Mouse (Mus musculus) G1E (cell line): ENCODE data around the gene Dmrtc2. TPM values are rescaled to one million over a fixed set of nuclear protein-coding genes. Genes with fewer than 3 reads are reported as not detected.

ENCODE experiments used
- ATAC-seq: 2 replicates; pipeline ENCODE4 v1.8.0; 2016; ENCODE audit warnings: mild to moderate bottlenecking; ENCODE audit not compliant: insufficient number of reproducible peaks, poor library complexity, low FRiP score, severe bottlenecking; ENCODE audit errors: extremely low read depth
- DNase-seq: peaks from one replicate; pipeline ENCODE4 v3.0.0; 2012; ENCODE audit warnings: low spot score
- H3K27me3 ChIP-seq: 2 replicates; pipeline ENCODE4 v1.6.1; 2012; ENCODE audit warnings: mild to moderate bottlenecking, low read length, inconsistent platforms; ENCODE audit not compliant: insufficient read depth
- H3K36me3 ChIP-seq: replicated peaks from 2 replicates; pipeline ENCODE3; 2012; ENCODE audit warnings: mild to moderate bottlenecking, inconsistent platforms
- H3K4me1 ChIP-seq: 2 replicates; pipeline ENCODE4 v1.6.1; 2012; ENCODE audit warnings: low read depth, low read length, inconsistent platforms, mixed read lengths; ENCODE audit not compliant: insufficient read depth
- H3K4me3 ChIP-seq: 2 replicates; pipeline ENCODE4 v1.5.1; 2012; ENCODE audit warnings: low read depth, mild to moderate bottlenecking, inconsistent platforms, low read length, moderate library complexity, mixed read lengths
- H3K9me3 ChIP-seq: replicated peaks from 2 replicates; pipeline ENCODE4 v1.6.1; 2012; ENCODE audit warnings: inconsistent platforms
- CTCF ChIP-seq: IDR thresholded peaks from 2 replicates; pipeline ENCODE4 v1.5.1; 2012; ENCODE audit warnings: low read depth, low read length, inconsistent platforms, mixed read lengths
- GATA1 ChIP-seq: IDR thresholded peaks from 2 replicates; pipeline ENCODE4 v1.6.1; 2012; ENCODE audit warnings: borderline replicate concordance, low read length, inconsistent platforms, mixed read lengths
- GATA2 ChIP-seq: IDR thresholded peaks from 2 replicates; pipeline ENCODE4 v1.6.1; 2012; ENCODE audit warnings: low read depth, low read length, inconsistent platforms, borderline replicate concordance
- POLR2AphosphoS5 ChIP-seq: IDR thresholded peaks from 2 replicates; pipeline ENCODE4 v1.6.1; 2012; ENCODE audit warnings: low read depth, low read length, inconsistent platforms; ENCODE audit not compliant: insufficient replicate concordance
- TAL1 ChIP-seq: conservative IDR thresholded peaks from 2 replicates; pipeline ENCODE4 v1.6.1; 2012; ENCODE audit warnings: low read depth, low read length, inconsistent platforms, mixed read lengths
- polyA plus RNA-seq: library from polyadenylated mRNA; stranded (reverse); fragments of >175 nt; gene quantifications from 2 replicates; pipeline ENCODE4 v1.2.3, GENCODE M21; 2012
- total RNA-seq, 2 experiments: library from RNA; stranded (forward) in 1 of 2; stranded (reverse) in 1 of 2; fragments of 200-1000 nt in 1 of 2; fragments of >200 nt in 1 of 2; fragmentation: Nextera tagmentation in 1 of 2; gene quantifications; 2 replicates each; pipeline ENCODE4 v1.2.3; 2014 to 2017

The Dmrtc2 gene
- total and polyA plus RNA-seq, 3 experiments, result not detected

GRCm38 (mm10) chr7:24896269-24896668, 26.4 kb downstream of the Dmrtc2 start:
- Histone ChIP-seq H3K4me1 (peaks cover 22% of the 10 kb centered on the region), H3K36me3 (peaks cover 3% of the 10 kb centered on the region), H3K27me3 (peaks cover 6% of the 10 kb centered on the region), H3K4me3 (no peak overlapping the region), H3K9me3 (no peaks in the 10 kb centered on the region)
- ATAC-seq (no peak), DNase-seq (no peak)
- TF ChIP-seq GATA1, result no peak
- no peak for TF ChIP-seq CTCF
- TF ChIP-seq TAL1, result no peak
- no peak for TF ChIP-seq POLR2AphosphoS5

- no peak within 1 kb of the TSS for H3K4me3 ChIP-seq
- TF ChIP-seq GATA2, result no peak
- TF ChIP-seq POLR2AphosphoS5, result no peak
- no peak for TF ChIP-seq GATA1
- TF ChIP-seq CTCF, result no peak
- TF ChIP-seq TAL1, result no peak
- H3K36me3 ChIP-seq, result no peaks in the 10 kb centered on the region
- H3K27me3 ChIP-seq, result peaks cover 6% of the 10 kb centered on the region
- no peak for ATAC-seq
- no peaks in the 10 kb centered on the region for H3K9me3 ChIP-seq
- H3K4me1 ChIP-seq, result peaks cover 26% of the 10 kb centered on the region
- DNase-seq, result no peak
Observed at GRCm38 (mm10) chr7:24897224-24897623, 27.4 kb downstream of the Dmrtc2 start, which contains the start of gene Cd79a. Gene Cd79a (plus strand): TSS chr7:24897381.

GRCm38 (mm10) chr7:24897959-24898358, 28.1 kb downstream of the Dmrtc2 start:
- Histone ChIP-seq H3K4me1 (peaks cover 31% of the 10 kb centered on the region), H3K4me3 (no peak overlapping the region), H3K36me3 (no peaks in the 10 kb centered on the region), H3K9me3 (no peaks in the 10 kb centered on the region), H3K27me3 (peaks cover 6% of the 10 kb centered on the region)
- no peak for ATAC-seq
- DNase-seq, result no peak
- TF ChIP-seq GATA1 (no peak), CTCF (no peak), POLR2AphosphoS5 (no peak), GATA2 (no peak), TAL1 (no peak)

- TF ChIP-seq CTCF (no peak), GATA1 (no peak), POLR2AphosphoS5 (no peak), GATA2 (no peak), TAL1 (no peak)
- Histone ChIP-seq H3K36me3 (peaks cover 11% of the 10 kb centered on the region), H3K9me3 (no peaks in the 10 kb centered on the region), H3K4me1 (peaks cover 50% of the 10 kb centered on the region), H3K27me3 (peaks cover 6% of the 10 kb centered on the region), H3K4me3 (no peak overlapping the region)
- DNase-seq (no peak), ATAC-seq (no peak)
Observed at GRCm38 (mm10) chr7:24901114-24901513, 31.3 kb downstream of the Dmrtc2 start.

GRCm38 (mm10) chr7:24901842-24902241, 32.0 kb downstream of the Dmrtc2 start:
- no peak overlapping the region for H3K4me3 ChIP-seq

GRCm38 (mm10) chr7:24902264-24902629, 32.4 kb downstream of the Dmrtc2 start:
- Histone ChIP-seq H3K4me1 (peaks cover 59% of the 10 kb centered on the region), H3K27me3 (peaks cover 5% of the 10 kb centered on the region), H3K9me3 (no peaks in the 10 kb centered on the region), H3K4me3 (peak overlapping the region; percentile 78; the same call in 1 of the 2 replicates), H3K36me3 (peaks cover 23% of the 10 kb centered on the region)
- ATAC-seq, result no peak
- no peak for TF ChIP-seq GATA2
- TF ChIP-seq GATA1, result no peak
- TF ChIP-seq TAL1, result no peak
- TF ChIP-seq POLR2AphosphoS5, result no peak
- TF ChIP-seq CTCF, result no peak
- DNase-seq, result no peak

More at GRCm38 (mm10) chr7:24901842-24902241, 32.0 kb downstream of the Dmrtc2 start:
- Histone ChIP-seq H3K9me3 (no peaks in the 10 kb centered on the region), H3K4me1 (peaks cover 57% of the 10 kb centered on the region), H3K27me3 (peaks cover 6% of the 10 kb centered on the region), H3K36me3 (peaks cover 19% of the 10 kb centered on the region)
- DNase-seq, result no peak
- no peak for ATAC-seq
- TF ChIP-seq GATA1 (no peak), GATA2 (no peak)
